Mouse (Mus musculus) embryonic fibroblast, embryonic 13.5 days (primary cell): ENCODE measurements around the gene Myl4. TPM values are rescaled to one million over a fixed set of nuclear protein-coding genes. Genes with fewer than 3 reads are reported as not detected.

Experiments used
- H3K27ac ChIP-seq: 2 replicates; pipeline ENCODE4 v1.5.1; 2012; ENCODE audit warnings: low read length, control low read depth, inconsistent platforms; ENCODE audit not compliant: insufficient read depth
- H3K4me1 ChIP-seq: 2 replicates; pipeline ENCODE4 v1.6.1; 2011; ENCODE audit warnings: low read length; ENCODE audit not compliant: control insufficient read depth, insufficient read depth
- H3K4me3 ChIP-seq: 2 replicates; pipeline ENCODE4 v1.5.1; 2011; ENCODE audit warnings: mild to moderate bottlenecking, control low read depth, low read length; ENCODE audit not compliant: insufficient read depth
- CTCF ChIP-seq: IDR thresholded peaks from 2 replicates; pipeline ENCODE4 v1.5.1; 2011; ENCODE audit warnings: mild to moderate bottlenecking, control low read depth, low read length, moderate library complexity, borderline replicate concordance; ENCODE audit not compliant: insufficient read depth
- POLR2A ChIP-seq: IDR thresholded peaks from 2 replicates; pipeline ENCODE4 v1.6.1; 2011; ENCODE audit warnings: low read depth, mild to moderate bottlenecking, control low read depth, low read length, moderate library complexity
- polyA plus RNA-seq: library from polyadenylated mRNA; stranded (reverse); fragments of >200 nt; gene quantifications from 2 replicates; pipeline ENCODE4 v1.2.4, GENCODE M21; 2011; ENCODE audit warnings: low read depth; ENCODE audit not compliant: missing spikeins, insufficient read length

Gene Myl4
- polyA plus RNA-seq, 1 experiment, result 2.7 TPM

- H3K4me3 ChIP-seq, result no peak overlapping the region
- H3K4me1 ChIP-seq, result peaks cover 3% of the 10 kb centered on the region
- H3K27ac ChIP-seq, result no peak overlapping the region
- no peak for TF ChIP-seq CTCF
- TF ChIP-seq POLR2A, result no peak
Measured at GRCm38 (mm10) chr11:104547502-104547901, 3.0 kb upstream of the Myl4 start.

DNA sequence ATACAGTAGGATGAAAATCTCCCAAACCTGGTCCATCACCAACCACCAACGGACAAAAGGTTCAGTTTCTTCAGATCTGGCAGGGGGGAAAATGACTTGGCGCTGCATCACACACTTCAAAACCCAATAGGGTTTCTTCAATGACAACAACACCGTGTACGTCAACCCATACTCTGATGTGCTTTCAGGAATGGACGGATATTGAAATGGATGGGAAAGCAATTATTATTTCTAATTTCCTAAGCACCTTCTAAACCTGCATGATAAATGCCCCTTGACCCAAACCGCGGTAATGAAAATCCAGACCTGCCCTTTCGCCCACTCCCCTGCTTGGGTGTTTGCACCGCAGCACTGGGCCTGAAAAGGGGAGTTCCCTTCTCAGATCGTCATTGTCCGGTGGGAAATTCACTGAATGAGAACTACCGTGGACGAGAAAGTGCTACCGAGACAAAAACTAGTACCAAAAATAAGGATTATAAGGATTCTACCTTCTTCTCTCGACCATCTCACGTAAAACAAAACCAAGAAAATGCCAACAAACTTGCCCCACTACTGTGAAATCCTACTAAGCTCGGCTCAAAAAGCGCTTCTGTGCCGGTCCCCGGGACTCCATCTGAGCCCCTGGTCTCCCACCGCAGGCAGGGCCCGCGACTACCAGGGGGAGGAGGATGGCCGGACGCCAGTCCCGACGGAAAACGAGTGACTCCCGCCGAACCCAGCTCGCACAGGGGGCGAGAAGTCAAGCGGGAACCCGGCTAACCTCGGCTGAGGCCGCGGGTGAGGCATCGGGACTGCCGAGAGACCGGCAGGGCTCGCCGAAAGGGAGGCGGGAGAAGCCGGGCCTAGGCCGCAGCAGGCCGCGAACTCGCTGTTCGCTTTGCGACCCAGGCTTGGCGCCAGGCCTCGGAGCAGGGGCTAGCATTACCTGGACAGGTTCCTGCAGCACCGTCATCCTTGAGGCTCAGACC, 741 bp upstream of the Myl4 start:
- TF ChIP-seq CTCF, result no peak
- TF ChIP-seq POLR2A, result peak; percentile 34; the same call in 1 of the 2 replicates
- H3K4me1 ChIP-seq, result peaks cover 3% of the 10 kb centered on the region
- peak overlapping the region; percentile 67 for H3K4me3 ChIP-seq
- peak overlapping the region; percentile 58 for H3K27ac ChIP-seq

DNA sequence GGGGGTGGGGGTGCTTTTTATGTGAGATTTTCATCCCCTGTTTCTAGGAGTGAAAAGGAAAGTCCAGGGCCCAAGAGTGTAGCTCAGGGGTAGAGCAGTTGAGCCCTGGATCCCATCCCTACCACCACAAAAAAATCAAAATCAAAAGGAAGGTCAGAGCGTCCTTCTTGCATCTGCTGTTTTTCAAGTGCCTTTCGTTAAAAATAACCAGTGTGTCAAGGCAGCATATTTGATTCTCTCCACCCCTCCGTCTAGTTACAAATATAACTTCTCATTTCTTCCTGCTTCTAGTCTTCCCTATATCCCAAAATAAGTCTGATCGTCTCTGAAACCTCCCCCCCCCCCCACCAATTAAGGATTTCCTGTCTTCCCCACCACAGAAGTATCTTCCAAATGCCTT, 7.6 kb downstream of the Myl4 start:
- Histone ChIP-seq H3K4me1 (peaks cover 7% of the 10 kb centered on the region; the same call in 1 of the 2 replicates), H3K27ac (no peak overlapping the region), H3K4me3 (no peak overlapping the region)
- no peak for TF ChIP-seq CTCF
- TF ChIP-seq POLR2A, result no peak

GRCm38 (mm10) chr11:104558651-104559403, 8.4 kb downstream of the Myl4 start:
- no peak overlapping the region for H3K27ac ChIP-seq
- peaks cover 7% of the 10 kb centered on the region; the same call in 1 of the 2 replicates for H3K4me1 ChIP-seq
- H3K4me3 ChIP-seq, result no peak overlapping the region
- TF ChIP-seq POLR2A, result no peak
- TF ChIP-seq CTCF, result no peak

GRCm38 (mm10) chr11:104560971-104561370, 10.5 kb downstream of the Myl4 start:
- Histone ChIP-seq H3K4me3 (no peak overlapping the region), H3K27ac (peak overlapping the region; percentile 66), H3K4me1 (peaks cover 10% of the 10 kb centered on the region; the same call in 1 of the 2 replicates)
- TF ChIP-seq POLR2A (no peak), CTCF (no peak)

DNA sequence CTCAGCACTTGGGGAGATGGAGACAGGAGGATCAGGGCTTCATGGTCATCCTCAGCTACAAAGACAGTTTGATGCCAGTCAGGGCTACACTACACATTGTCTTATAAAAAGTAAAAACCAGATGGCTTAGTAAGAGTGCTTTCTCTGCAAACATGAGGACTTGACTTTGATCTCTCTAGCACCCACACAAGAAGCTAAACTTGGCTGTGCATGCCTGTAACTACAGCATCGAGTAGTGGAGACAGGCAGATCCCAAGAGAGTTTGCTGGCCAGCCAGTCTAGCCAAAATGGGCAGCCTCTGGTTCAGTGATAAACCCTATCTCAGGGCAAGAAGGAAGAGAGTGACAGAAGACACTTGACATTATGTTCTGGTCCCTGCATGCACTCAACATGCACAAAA, 13.0 kb downstream of the Myl4 start:
- Histone ChIP-seq H3K4me3 (no peak overlapping the region), H3K4me1 (peaks cover 10% of the 10 kb centered on the region; the same call in 1 of the 2 replicates), H3K27ac (no peak overlapping the region)
- no peak for TF ChIP-seq POLR2A
- TF ChIP-seq CTCF, result no peak

- TF ChIP-seq POLR2A (no peak), CTCF (no peak)
- peaks cover 10% of the 10 kb centered on the region; the same call in 1 of the 2 replicates for H3K4me1 ChIP-seq
- H3K4me3 ChIP-seq, result no peak overlapping the region
- no peak overlapping the region for H3K27ac ChIP-seq
Measured at GRCm38 (mm10) chr11:104565172-104565571, 14.7 kb downstream of the Myl4 start.

DNA sequence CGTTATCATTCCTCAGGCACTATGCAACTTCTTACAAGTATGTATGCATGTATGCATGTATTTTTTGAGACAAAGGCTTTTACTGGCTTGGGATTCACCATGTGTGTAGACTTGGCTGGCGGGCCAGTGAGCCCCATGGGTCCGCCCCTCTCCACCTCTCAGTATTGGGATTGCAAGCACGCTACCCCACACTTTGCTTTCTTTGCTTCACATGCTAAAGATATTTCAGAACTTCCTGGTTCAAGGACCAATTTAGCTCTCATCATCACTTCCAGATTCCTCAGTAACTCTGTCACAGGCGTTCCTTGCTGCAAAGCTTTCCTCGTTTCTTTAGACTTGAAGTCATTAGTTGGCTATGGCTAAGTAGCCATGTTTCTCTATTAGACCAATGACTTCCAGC, 15.6 kb downstream of the Myl4 start:
- Histone ChIP-seq H3K4me3 (no peak overlapping the region), H3K27ac (no peak overlapping the region), H3K4me1 (peaks cover 3% of the 10 kb centered on the region; the same call in 1 of the 2 replicates)
- no peak for TF ChIP-seq CTCF
- TF ChIP-seq POLR2A, result no peak

- H3K4me1 ChIP-seq, result peaks cover 3% of the 10 kb centered on the region; the same call in 1 of the 2 replicates
- no peak overlapping the region for H3K27ac ChIP-seq
- no peak overlapping the region for H3K4me3 ChIP-seq
- TF ChIP-seq CTCF (no peak), POLR2A (no peak)
Measured at GRCm38 (mm10) chr11:104566796-104567195, 16.3 kb downstream of the Myl4 start.

DNA sequence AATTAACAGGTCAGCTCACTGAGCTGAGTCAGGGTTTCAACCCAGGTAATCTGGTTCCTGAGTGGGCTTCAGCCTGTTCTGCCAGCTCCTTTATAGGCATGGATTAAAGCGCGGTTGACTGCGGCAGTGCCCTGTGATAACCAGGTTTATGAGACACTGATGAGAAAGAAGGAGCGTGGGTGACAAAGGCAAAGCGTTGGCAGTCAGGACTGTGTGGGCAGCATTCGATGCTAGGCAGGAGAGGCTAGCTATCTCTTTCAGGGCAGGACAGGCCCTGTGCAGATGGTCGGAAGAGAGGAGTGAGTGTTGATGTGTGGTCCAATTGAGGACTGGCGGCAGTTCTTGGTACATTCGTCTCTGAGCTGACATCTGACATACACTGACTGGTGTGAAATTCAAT, 17.3 kb downstream of the Myl4 start:
- Histone ChIP-seq H3K27ac (no peak overlapping the region), H3K4me1 (peaks cover 3% of the 10 kb centered on the region; the same call in 1 of the 2 replicates), H3K4me3 (no peak overlapping the region)
- TF ChIP-seq POLR2A (no peak), CTCF (no peak)
